ENCODE assay signal across 19 mouse cellular contexts in the genomic region with DNA sequence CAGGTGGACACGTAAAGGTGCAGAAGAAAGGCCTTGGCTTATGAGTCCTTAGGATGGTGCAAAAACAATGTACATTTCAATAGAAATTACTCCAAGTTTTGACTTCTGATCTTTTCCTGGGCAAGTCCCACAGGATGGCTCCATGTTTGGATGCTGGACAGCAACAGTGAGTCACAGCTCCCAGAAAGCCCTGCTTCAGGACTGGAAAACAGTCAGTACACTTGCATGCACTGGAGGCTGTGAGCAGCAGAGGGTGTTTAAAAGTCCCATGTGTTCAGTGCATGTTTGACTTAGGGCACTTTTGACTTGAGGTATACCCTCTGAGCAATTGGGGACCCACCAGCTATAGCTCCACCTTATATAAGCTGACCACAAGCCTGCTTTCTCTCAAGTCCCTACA. TPM values are rescaled to one million over a fixed set of nuclear protein-coding genes. Genes with fewer than 3 reads are reported as not detected.
DNase-seq lines count a peak whose midpoint lies in the region; TF ChIP-seq lines count a peak whose summit lies in the region.
"Had no signal": no experiment of that assay in that cellular context is flagged by ENCODE, and none has a peak within 500 bp of the region (broad histone marks: within the 10 kb centered on the region; RNA-seq: fewer than 3 reads in every experiment).

No protein-coding gene starts in this region.

- intact Hi-C loops in gastrocnemius, adult 2 months (cut with DNase I): no loop called here
- intact Hi-C loops in heart, postnatal 25 days (cut with DNase I): no loop called here
- intact Hi-C loops in heart, postnatal 36 days (cut with DNase I): no loop called here

- H3K4me3 ChIP-seq in gastrocnemius, adult 2 months: no peak overlapping the region
- H3K4me3 ChIP-seq: embryonic facial prominence, embryonic 12.5 days; forebrain, embryonic 12.5 days; heart, embryonic 13.5 days; hindbrain, embryonic 12.5 days had no signal

- peak; percentile 11 for DNase-seq in gastrocnemius, adult 18-20 months (ENCODE audit: low spot score)
- DNase-seq in gastrocnemius, adult 2 months: no peak
- DNase-seq in heart, adult 8-10 months (ENCODE audit: low spot score): peak; percentile 6
- no peak for DNase-seq in heart, postnatal 25 days (ENCODE audit: low spot score)
- peak; percentile 3 to 15 for DNase-seq in heart, adult 9 months (ENCODE audit: low spot score in 2 of 2)
- DNase-seq in heart, postnatal 36 days: peak; percentile 1 to 6
- no peak for DNase-seq in layer of hippocampus, postnatal 14 days (ENCODE audit: low spot score in 2 of 2)
- DNase-seq in thymus, postnatal 36 days: no peak
- DNase-seq: adrenal gland, adult 8-10 months; cerebellum, adult 11-12 months; cerebellum, adult 9-10 months; cerebellum, postnatal 25 days; gastrocnemius, postnatal 36 days; kidney, adult 8-10 months had no signal

- no peak overlapping the region for H3K27ac ChIP-seq in gastrocnemius, adult 2 months
- H3K27ac ChIP-seq: embryonic facial prominence, embryonic 12.5 days; forebrain, embryonic 12.5 days; heart, embryonic 13.5 days; hindbrain, embryonic 12.5 days; kidney, postnatal 0 days had no signal

- TF ChIP-seq CTCF in gastrocnemius, adult 2 months (IDR thresholded peaks at IDR 0.05): no peak

RNA-seq across cellular contexts. Expression of gene Sh3rf3, which starts 56.7 kb away (rescaled TPM):
- total RNA-seq in gastrocnemius, adult 18-20 months (2021): under 1 TPM; 0.41 to 0.64 TPM
- total RNA-seq in gastrocnemius, adult 2 months (2021): 1 to 10 TPM in 1 of 2 experiments, under 1 TPM in 1; 0.41 to 1.0 TPM
- total RNA-seq in heart, adult 8-10 months (2022): 1 to 10 TPM in 2 of 4 experiments, under 1 TPM in 2; 0.95 to 1.6 (median 0.98) TPM
- under 1 TPM; 0.75 TPM for total RNA-seq in heart, postnatal 25 days (2021)
- total RNA-seq in heart, postnatal 36 days (2021): 1 to 10 TPM; 1.1 to 1.5 TPM
- 10 to 100 TPM; 43.2 to 45.4 TPM for total RNA-seq in layer of hippocampus, postnatal 14 days (2021)

Comparison
In these comparisons a context has a peak if more than half of its experiments do, and no peak if none do; other contexts are left out.
1. DNase-seq: peak in gastrocnemius, adult 18-20 months (single experiment), heart, adult 8-10 months (single experiment), heart, adult 9 months (2 of 2) and heart, postnatal 36 days (2 of 2); none in gastrocnemius, adult 2 months (single experiment), heart, postnatal 25 days (single experiment), layer of hippocampus, postnatal 14 days (0 of 2) and thymus, postnatal 36 days (0 of 2).
2. RNA of gene Sh3rf3, which starts 56.7 kb away (total RNA-seq): 43.2 to 45.4 TPM in layer of hippocampus, postnatal 14 days; 1.1 to 1.5 TPM in heart, postnatal 36 days, 0.95 to 1.6 TPM in heart, adult 8-10 months, 0.41 to 1.0 TPM in gastrocnemius, adult 2 months, 0.75 TPM in heart, postnatal 25 days and 0.41 to 0.64 TPM in gastrocnemius, adult 18-20 months; every median in the first group is over 10 times any median in the second.